Mouse (Mus musculus) layer of hippocampus, adult 2 months (tissue): ENCODE measurements around the gene Fabp6. TPM values are rescaled to one million over a fixed set of nuclear protein-coding genes. Genes with fewer than 3 reads are reported as not detected.

Source experiments
- DNase-seq, 2 experiments: peaks; one replicate each; pipeline ENCODE4 v3.0.0; 2022; ENCODE audit warnings: low spot score in 2 of 2
- H3K27ac ChIP-seq: fragments of 200-600 bp; 2 replicates; pipeline ENCODE4 v1.8.1; 2022
- H3K4me3 ChIP-seq: fragments of 200-600 bp; 2 replicates; pipeline ENCODE4 v1.8.1; 2022; ENCODE audit warnings: mild to moderate bottlenecking
- CTCF ChIP-seq: fragments of 200-600 bp; conservative IDR thresholded peaks from 2 replicates; pipeline ENCODE4 v1.8.1; 2022; ENCODE audit warnings: antibody characterized with exemption, mild to moderate bottlenecking, moderate library complexity
- total RNA-seq, 2 experiments: library from RNA; stranded (reverse); gene quantifications; 2 replicates each; pipeline ENCODE4 v1.2.3; 2021

Fabp6 gene
- total RNA-seq, 2 experiments from 2014 or later: not detected

GRCm38 (mm10) chr11:43577713-43578478, 23.4 kb downstream of the Fabp6 start:
- TF ChIP-seq CTCF: no peak
- Histone ChIP-seq H3K4me3 (no peak overlapping the region), H3K27ac (no peak overlapping the region)
- no peak for DNase-seq

GRCm38 (mm10) chr11:43575376-43576151, 25.8 kb downstream of the Fabp6 start:
- no peak for TF ChIP-seq CTCF
- Histone ChIP-seq H3K4me3 (no peak overlapping the region), H3K27ac (no peak overlapping the region)
- DNase-seq: no peak

GRCm38 (mm10) chr11:43575061-43575375, 26.3 kb downstream of the Fabp6 start:
- no peak overlapping the region for H3K4me3 ChIP-seq
- H3K27ac ChIP-seq: no peak overlapping the region
- no peak for DNase-seq
- TF ChIP-seq CTCF: no peak

GRCm38 (mm10) chr11:43569595-43569994, 31.7 kb downstream of the Fabp6 start:
- TF ChIP-seq CTCF: no peak
- peak overlapping the region; percentile 37; the same call in 1 of the 2 replicates for H3K27ac ChIP-seq
- peak in 1 of 2 experiments; percentile 19 for DNase-seq
- H3K4me3 ChIP-seq: no peak overlapping the region

GRCm38 (mm10) chr11:43569188-43569587, 32.2 kb downstream of the Fabp6 start:
- Histone ChIP-seq H3K27ac (peak overlapping the region; percentile 37; the same call in 1 of the 2 replicates), H3K4me3 (no peak overlapping the region)
- DNase-seq: no peak
- no peak for TF ChIP-seq CTCF

- peak; percentile 84 for TF ChIP-seq CTCF
- Histone ChIP-seq H3K27ac (no peak overlapping the region), H3K4me3 (no peak overlapping the region)
- no peak for DNase-seq
Measured at GRCm38 (mm10) chr11:43568263-43568662, 33.1 kb downstream of the Fabp6 start.

GRCm38 (mm10) chr11:43566696-43567095, 34.6 kb downstream of the Fabp6 start:
- no peak for TF ChIP-seq CTCF
- peak overlapping the region; percentile 66; the same call in 1 of the 2 replicates for H3K27ac ChIP-seq

GRCm38 (mm10) chr11:43565852-43566251, 35.5 kb downstream of the Fabp6 start:
- TF ChIP-seq CTCF: no peak
- no peak for DNase-seq
- Histone ChIP-seq H3K27ac (no peak overlapping the region), H3K4me3 (no peak overlapping the region)

More at GRCm38 (mm10) chr11:43566696-43567095, 34.6 kb downstream of the Fabp6 start:
- DNase-seq: no peak
- H3K4me3 ChIP-seq: no peak overlapping the region

- no peak overlapping the region for H3K27ac ChIP-seq
- no peak overlapping the region for H3K4me3 ChIP-seq
- DNase-seq: no peak
- TF ChIP-seq CTCF: no peak
Measured at GRCm38 (mm10) chr11:43565414-43565813, 35.9 kb downstream of the Fabp6 start.

- TF ChIP-seq CTCF: no peak
- peak overlapping the region; percentile 14; the same call in 1 of the 2 replicates for H3K27ac ChIP-seq
Measured at GRCm38 (mm10) chr11:43563654-43564244, 37.6 kb downstream of the Fabp6 start.

GRCm38 (mm10) chr11:43559515-43560292, 41.6 kb downstream of the Fabp6 start:
- Histone ChIP-seq H3K4me3 (no peak overlapping the region), H3K27ac (peak overlapping the region; percentile 81)
- no peak for TF ChIP-seq CTCF
- DNase-seq: peak; percentile 82 to 83

More at GRCm38 (mm10) chr11:43563654-43564244, 37.6 kb downstream of the Fabp6 start:
- no peak overlapping the region for H3K4me3 ChIP-seq
- no peak for DNase-seq

GRCm38 (mm10) chr11:43556538-43556937, 44.8 kb downstream of the Fabp6 start:
- TF ChIP-seq CTCF: peak; percentile 64
- Histone ChIP-seq H3K27ac (no peak overlapping the region), H3K4me3 (no peak overlapping the region)
- no peak for DNase-seq

- H3K27ac ChIP-seq: no peak overlapping the region
- no peak for TF ChIP-seq CTCF
- no peak for DNase-seq
Measured at GRCm38 (mm10) chr11:43552675-43553074, 48.7 kb downstream of the Fabp6 start.

More at GRCm38 (mm10) chr11:43552675-43553074, 48.7 kb downstream of the Fabp6 start:
- no peak overlapping the region for H3K4me3 ChIP-seq
